Mouse (Mus musculus): Measurements from ENCODE around the gene Gsto1.

DNA sequence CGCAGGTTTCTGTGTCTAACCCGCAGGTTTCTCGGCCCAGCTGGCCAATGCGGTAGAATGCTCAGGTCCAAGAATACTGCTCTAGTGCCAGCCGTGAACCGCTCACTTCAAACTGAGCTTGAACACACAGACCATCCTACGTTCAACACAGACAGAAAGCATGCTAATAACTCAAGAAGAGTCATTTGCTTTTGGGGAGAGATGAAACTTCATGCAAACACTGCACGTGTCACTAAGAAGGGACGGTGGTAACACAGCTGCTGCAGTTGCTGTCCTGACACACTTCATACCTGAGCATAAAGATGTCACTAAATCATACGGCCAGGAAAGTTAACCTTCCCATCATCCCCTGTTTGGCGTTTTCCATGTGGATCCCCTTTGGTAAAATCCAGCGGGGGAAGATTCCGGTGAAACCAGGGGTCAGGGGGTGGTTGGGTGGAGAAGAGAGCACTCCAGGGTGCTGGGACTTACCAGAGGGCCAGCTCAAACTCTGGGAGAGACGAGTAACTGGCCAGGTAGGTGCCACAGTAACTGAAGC lies 24.8 kb upstream of the Gsto1 start:
- TF ChIP-seq CHD2 (IDR thresholded peaks at IDR 0.05; ENCODE audit: low read depth, low read length) (no peak), ZNF384 (IDR thresholded peaks at IDR 0.05; ENCODE audit: low read depth, low read length) (no peak), HCFC1 (IDR thresholded peaks at IDR 0.05; ENCODE audit: borderline replicate concordance, insufficient read depth, low read length) (no peak)

Measured in ES-E14 (cell line).